Mouse (Mus musculus): ENCODE measurements around the gene Hoxa6. TPM values are rescaled to one million over a fixed set of nuclear protein-coding genes. Genes with fewer than 3 reads are reported as not detected.
A peak's percentile ranks its signal among the peaks of the same experiment; 100 is the strongest.

The Hoxa6 gene
- polyA plus RNA-seq, 1 experiment from 2014 or later = not detected

- ATAC-seq (ENCODE audit: insufficient read depth) = no peak
- Histone ChIP-seq H3K9me3 (replicated peaks) (no peaks in the 10 kb centered on the region), H3K27me3 (peaks cover 99% of the 10 kb centered on the region), H3K9ac (no peak overlapping the region), H3K27ac (replicated peaks) (no peak overlapping the region), H3K4me2 (no peak overlapping the region), H3K4me3 (replicated peaks) (no peak overlapping the region; the same call in 1 of the 2 replicates), H3K4me1 (replicated peaks) (peaks cover 10% of the 10 kb centered on the region), H3K36me3 (replicated peaks) (no peaks in the 10 kb centered on the region)
- 25% methylated on average over 23 of the region's 23 CpGs for WGBS (ENCODE audit: insufficient replicate concordance)
These were observed 18.1 kb downstream of the Hoxa6 start for GRCm38 (mm10) chr6:52190410-52190809.

- Histone ChIP-seq H3K9ac (no peak overlapping the region), H3K4me2 (no peak overlapping the region), H3K4me3 (replicated peaks) (no peak overlapping the region), H3K27me3 (peaks cover 100% of the 10 kb centered on the region), H3K36me3 (replicated peaks) (no peaks in the 10 kb centered on the region), H3K9me3 (replicated peaks) (no peaks in the 10 kb centered on the region), H3K27ac (replicated peaks) (no peak overlapping the region), H3K4me1 (replicated peaks) (peaks cover 10% of the 10 kb centered on the region)
- ATAC-seq (ENCODE audit: insufficient read depth) = no peak
- 35% methylated on average over 8 of the region's 8 CpGs for WGBS (ENCODE audit: insufficient replicate concordance)
These were observed 18.6 kb downstream of the Hoxa6 start for GRCm38 (mm10) chr6:52189909-52190308.

- ATAC-seq (ENCODE audit: insufficient read depth) = no peak
- Histone ChIP-seq H3K4me3 (replicated peaks) (no peak overlapping the region), H3K4me2 (no peak overlapping the region), H3K27ac (replicated peaks) (no peak overlapping the region), H3K36me3 (replicated peaks) (no peaks in the 10 kb centered on the region), H3K27me3 (peaks cover 100% of the 10 kb centered on the region), H3K9me3 (replicated peaks) (no peaks in the 10 kb centered on the region), H3K9ac (no peak overlapping the region), H3K4me1 (replicated peaks) (peaks cover 10% of the 10 kb centered on the region)
- WGBS (ENCODE audit: insufficient replicate concordance) = 40% methylated on average over 5 of the region's 5 CpGs
These were observed 19.3 kb downstream of the Hoxa6 start for GRCm38 (mm10) chr6:52189172-52189591.

- Histone ChIP-seq H3K4me3 (replicated peaks) (no peak overlapping the region), H3K4me1 (replicated peaks) (peaks cover 11% of the 10 kb centered on the region; the same call in 1 of the 2 replicates), H3K27me3 (peaks cover 93% of the 10 kb centered on the region), H3K36me3 (replicated peaks) (no peaks in the 10 kb centered on the region), H3K27ac (replicated peaks) (no peak overlapping the region), H3K9me3 (replicated peaks) (no peaks in the 10 kb centered on the region), H3K4me2 (no peak overlapping the region), H3K9ac (no peak overlapping the region)
- WGBS (ENCODE audit: insufficient replicate concordance) = 31% methylated on average over 1 of the region's 1 CpGs
- no peak for ATAC-seq (ENCODE audit: insufficient read depth)
These were observed 22.0 kb downstream of the Hoxa6 start for GRCm38 (mm10) chr6:52186500-52186899.

GRCm38 (mm10) chr6:52185834-52186233, 22.7 kb downstream of the Hoxa6 start:
- no peak overlapping the region for H3K4me2 ChIP-seq
- no peak overlapping the region for H3K4me3 ChIP-seq (replicated peaks)
- H3K27me3 ChIP-seq = peaks cover 93% of the 10 kb centered on the region
- no peaks in the 10 kb centered on the region for H3K9me3 ChIP-seq (replicated peaks)
- ATAC-seq (ENCODE audit: insufficient read depth) = no peak
- peaks cover 9% of the 10 kb centered on the region; the same call in 1 of the 2 replicates for H3K4me1 ChIP-seq (replicated peaks)
- no peak overlapping the region for H3K9ac ChIP-seq
- no peak overlapping the region for H3K27ac ChIP-seq (replicated peaks)
- H3K36me3 ChIP-seq (replicated peaks) = no peaks in the 10 kb centered on the region
- 41% methylated on average over 3 of the region's 3 CpGs for WGBS (ENCODE audit: insufficient replicate concordance)

- Histone ChIP-seq H3K9ac (no peak overlapping the region), H3K4me1 (replicated peaks) (peaks cover 9% of the 10 kb centered on the region; the same call in 1 of the 2 replicates), H3K4me2 (no peak overlapping the region), H3K4me3 (replicated peaks) (no peak overlapping the region), H3K27me3 (peaks cover 93% of the 10 kb centered on the region), H3K9me3 (replicated peaks) (no peaks in the 10 kb centered on the region), H3K36me3 (replicated peaks) (no peaks in the 10 kb centered on the region), H3K27ac (replicated peaks) (no peak overlapping the region)
- WGBS (ENCODE audit: insufficient replicate concordance) = 8% methylated on average over 19 of the region's 19 CpGs
- ATAC-seq (ENCODE audit: insufficient read depth) = no peak
These were observed 23.3 kb downstream of the Hoxa6 start for GRCm38 (mm10) chr6:52185222-52185621.

GRCm38 (mm10) chr6:52184668-52185067, 23.9 kb downstream of the Hoxa6 start:
- no peak overlapping the region for H3K4me3 ChIP-seq (replicated peaks)
- no peak for ATAC-seq (ENCODE audit: insufficient read depth)
- peaks cover 9% of the 10 kb centered on the region; the same call in 1 of the 2 replicates for H3K4me1 ChIP-seq (replicated peaks)
- H3K36me3 ChIP-seq (replicated peaks) = no peaks in the 10 kb centered on the region
- H3K27ac ChIP-seq (replicated peaks) = no peak overlapping the region
- WGBS (ENCODE audit: insufficient replicate concordance) = 27% methylated on average over 6 of the region's 6 CpGs
- no peak overlapping the region for H3K9ac ChIP-seq
- no peak overlapping the region for H3K4me2 ChIP-seq
- peaks cover 93% of the 10 kb centered on the region for H3K27me3 ChIP-seq
- H3K9me3 ChIP-seq (replicated peaks) = no peaks in the 10 kb centered on the region

GRCm38 (mm10) chr6:52183311-52184080, 25.0 kb downstream of the Hoxa6 start:
- no peak overlapping the region for H3K4me3 ChIP-seq (replicated peaks)
- WGBS (ENCODE audit: insufficient replicate concordance) = 41% methylated on average over 10 of the region's 10 CpGs
- no peak overlapping the region for H3K9ac ChIP-seq
- peaks cover 9% of the 10 kb centered on the region; the same call in 1 of the 2 replicates for H3K4me1 ChIP-seq (replicated peaks)
- ATAC-seq (ENCODE audit: insufficient read depth) = peak; percentile 37; the same call in 1 of the 2 replicates
- no peaks in the 10 kb centered on the region for H3K36me3 ChIP-seq (replicated peaks)
- no peaks in the 10 kb centered on the region for H3K9me3 ChIP-seq (replicated peaks)
- no peak overlapping the region for H3K4me2 ChIP-seq
- no peak overlapping the region for H3K27ac ChIP-seq (replicated peaks)
- peaks cover 93% of the 10 kb centered on the region for H3K27me3 ChIP-seq

- peaks cover 9% of the 10 kb centered on the region; the same call in 1 of the 2 replicates for H3K4me1 ChIP-seq (replicated peaks)
- peaks cover 93% of the 10 kb centered on the region for H3K27me3 ChIP-seq
- H3K9ac ChIP-seq = no peak overlapping the region
- no peak overlapping the region for H3K4me2 ChIP-seq
- no peak for ATAC-seq (ENCODE audit: insufficient read depth)
- H3K36me3 ChIP-seq (replicated peaks) = no peaks in the 10 kb centered on the region
- H3K4me3 ChIP-seq (replicated peaks) = no peak overlapping the region
- no peak overlapping the region for H3K27ac ChIP-seq (replicated peaks)
- no peaks in the 10 kb centered on the region for H3K9me3 ChIP-seq (replicated peaks)
- WGBS (ENCODE audit: insufficient replicate concordance) = 53% methylated on average over 1 of the region's 1 CpGs
These were observed 25.7 kb downstream of the Hoxa6 start for GRCm38 (mm10) chr6:52182793-52183192.

GRCm38 (mm10) chr6:52182030-52182429, 26.5 kb downstream of the Hoxa6 start:
- no peaks in the 10 kb centered on the region for H3K9me3 ChIP-seq (replicated peaks)
- no peak overlapping the region for H3K4me3 ChIP-seq (replicated peaks)
- no peak overlapping the region for H3K27ac ChIP-seq (replicated peaks)
- H3K36me3 ChIP-seq (replicated peaks) = no peaks in the 10 kb centered on the region
- no peak overlapping the region for H3K4me2 ChIP-seq
- H3K9ac ChIP-seq = no peak overlapping the region
- peaks cover 93% of the 10 kb centered on the region for H3K27me3 ChIP-seq
- peaks cover 9% of the 10 kb centered on the region; the same call in 1 of the 2 replicates for H3K4me1 ChIP-seq (replicated peaks)
- WGBS (ENCODE audit: insufficient replicate concordance) = 52% methylated on average over 2 of the region's 2 CpGs
- ATAC-seq (ENCODE audit: insufficient read depth) = no peak

GRCm38 (mm10) chr6:52180726-52181125, 27.8 kb downstream of the Hoxa6 start:
- no peak for ATAC-seq (ENCODE audit: insufficient read depth)
- Histone ChIP-seq H3K27me3 (peaks cover 93% of the 10 kb centered on the region), H3K4me2 (no peak overlapping the region), H3K4me1 (replicated peaks) (peaks cover 9% of the 10 kb centered on the region; the same call in 1 of the 2 replicates), H3K9me3 (replicated peaks) (no peaks in the 10 kb centered on the region), H3K4me3 (replicated peaks) (no peak overlapping the region), H3K36me3 (replicated peaks) (no peaks in the 10 kb centered on the region), H3K9ac (no peak overlapping the region), H3K27ac (replicated peaks) (no peak overlapping the region)
- 51% methylated on average over 3 of the region's 3 CpGs for WGBS (ENCODE audit: insufficient replicate concordance)

All from liver, embryonic 15.5 days (tissue).